Mouse (Mus musculus): ENCODE measurements around the gene Abcc5.

DNA sequence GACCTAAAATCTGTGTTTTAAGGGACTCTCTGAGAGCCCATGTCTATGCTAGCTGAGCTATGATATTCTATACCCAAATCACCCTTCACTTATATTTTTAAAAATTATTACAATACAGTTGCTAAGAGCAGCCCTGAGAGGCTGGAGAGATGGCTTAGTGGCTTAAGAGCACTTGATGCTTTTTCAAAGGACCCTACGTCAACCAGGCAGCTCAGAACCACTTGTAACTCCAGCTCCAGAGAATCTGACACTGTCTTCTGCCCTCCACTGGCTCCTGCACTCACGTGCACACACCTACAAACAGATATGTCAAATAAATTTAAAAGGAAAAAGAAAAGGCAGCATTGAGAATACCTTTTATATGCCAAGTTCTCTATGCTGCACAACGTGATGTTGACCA, 34.4 kb downstream of the Abcc5 start:
- TF ChIP-seq CTCF (IDR thresholded peaks at IDR 0.05; ENCODE audit: extremely low read depth, insufficient read depth, insufficient read length, insufficient replicate concordance) (no peak), POLR2A (IDR thresholded peaks at IDR 0.05; ENCODE audit: low read depth, low read length) (no peak)
